Mouse (Mus musculus): Measurements from ENCODE around the gene Fstl3. TPM values are rescaled to one million over a fixed set of nuclear protein-coding genes. Genes with fewer than 3 reads are reported as not detected.

The Fstl3 gene
- polyA plus RNA-seq, 1 experiment: 5.8 TPM

DNA sequence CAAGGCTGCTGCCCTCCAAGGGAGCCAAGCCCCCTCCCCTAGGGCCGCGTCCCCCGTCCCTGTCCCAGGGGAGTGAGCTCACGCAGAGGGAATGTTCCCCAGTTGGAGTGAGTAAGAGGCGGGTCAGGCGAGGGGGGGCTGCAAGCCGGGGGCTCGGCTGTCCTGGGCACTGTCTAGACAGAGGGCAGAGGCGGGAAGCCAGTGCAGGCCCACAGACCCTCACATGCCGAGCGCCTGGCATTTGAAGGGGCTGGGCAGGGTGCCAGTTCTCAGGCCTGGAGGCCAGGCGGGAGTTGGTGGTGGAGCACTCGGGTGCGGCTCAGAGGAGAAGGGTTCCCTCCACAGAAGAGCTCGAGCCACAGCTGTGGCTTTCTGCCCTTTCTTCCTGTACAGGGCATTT is 934 bp downstream of the Fstl3 start:
- no peak for DNase-seq (ENCODE audit: low read depth in 1 of 2, low spot score in 2 of 2)
- H3K4me3 ChIP-seq (ENCODE audit: extremely low read depth, insufficient read depth, insufficient read length): no peak overlapping the region
- peaks cover 10% of the 10 kb centered on the region for H3K4me1 ChIP-seq (ENCODE audit: control insufficient read depth, insufficient read depth, insufficient read length)
- H3K27ac ChIP-seq (ENCODE audit: insufficient read depth, low read length): no peak overlapping the region
- no peaks in the 10 kb centered on the region for H3K36me3 ChIP-seq (ENCODE audit: control insufficient read depth, insufficient read depth, low read length)
- 26% methylated on average over 15 of the region's 15 CpGs for WGBS
- peaks cover 5% of the 10 kb centered on the region for H3K27me3 ChIP-seq (ENCODE audit: control insufficient read depth, insufficient read depth, low read length)
- TF ChIP-seq CTCF (IDR thresholded peaks at IDR 0.05; ENCODE audit: extremely low read depth, insufficient read depth, insufficient read length, insufficient replicate concordance) (no peak), POLR2A (IDR thresholded peaks at IDR 0.05; ENCODE audit: low read depth, low read length) (no peak)

DNA sequence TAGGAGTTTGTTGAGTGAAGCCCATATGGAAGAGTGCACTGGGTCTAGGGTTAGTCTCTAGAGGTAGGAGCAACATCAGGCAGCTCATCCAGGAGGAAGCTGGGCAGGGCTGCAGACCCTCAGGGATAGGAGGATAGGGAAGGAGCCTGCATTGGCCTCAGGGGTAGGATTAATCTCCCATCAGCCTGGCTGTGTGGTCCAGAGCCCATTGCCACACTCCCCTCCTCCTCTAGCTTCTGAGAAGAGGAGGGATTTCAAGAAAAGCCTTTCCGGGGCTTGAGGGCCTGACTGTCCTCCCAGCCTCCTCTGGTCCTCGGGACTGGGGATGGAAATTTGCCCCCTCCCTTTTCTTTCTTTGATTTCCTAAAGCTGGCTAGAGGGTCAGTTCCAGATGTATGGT is 2.1 kb downstream of the Fstl3 start:
- no peaks in the 10 kb centered on the region for H3K36me3 ChIP-seq (ENCODE audit: control insufficient read depth, insufficient read depth, low read length)
- H3K27me3 ChIP-seq (ENCODE audit: control insufficient read depth, insufficient read depth, low read length): peaks cover 5% of the 10 kb centered on the region
- H3K27ac ChIP-seq (ENCODE audit: insufficient read depth, low read length): no peak overlapping the region
- 68% methylated on average over 2 of the region's 2 CpGs for WGBS
- TF ChIP-seq CTCF (IDR thresholded peaks at IDR 0.05; ENCODE audit: extremely low read depth, insufficient read depth, insufficient read length, insufficient replicate concordance): no peak
- no peak for TF ChIP-seq POLR2A (IDR thresholded peaks at IDR 0.05; ENCODE audit: low read depth, low read length)
- H3K4me3 ChIP-seq (ENCODE audit: extremely low read depth, insufficient read depth, insufficient read length): no peak overlapping the region
- DNase-seq (ENCODE audit: low read depth in 1 of 2, low spot score in 2 of 2): no peak
- peaks cover 10% of the 10 kb centered on the region for H3K4me1 ChIP-seq (ENCODE audit: control insufficient read depth, insufficient read depth, insufficient read length)

DNA sequence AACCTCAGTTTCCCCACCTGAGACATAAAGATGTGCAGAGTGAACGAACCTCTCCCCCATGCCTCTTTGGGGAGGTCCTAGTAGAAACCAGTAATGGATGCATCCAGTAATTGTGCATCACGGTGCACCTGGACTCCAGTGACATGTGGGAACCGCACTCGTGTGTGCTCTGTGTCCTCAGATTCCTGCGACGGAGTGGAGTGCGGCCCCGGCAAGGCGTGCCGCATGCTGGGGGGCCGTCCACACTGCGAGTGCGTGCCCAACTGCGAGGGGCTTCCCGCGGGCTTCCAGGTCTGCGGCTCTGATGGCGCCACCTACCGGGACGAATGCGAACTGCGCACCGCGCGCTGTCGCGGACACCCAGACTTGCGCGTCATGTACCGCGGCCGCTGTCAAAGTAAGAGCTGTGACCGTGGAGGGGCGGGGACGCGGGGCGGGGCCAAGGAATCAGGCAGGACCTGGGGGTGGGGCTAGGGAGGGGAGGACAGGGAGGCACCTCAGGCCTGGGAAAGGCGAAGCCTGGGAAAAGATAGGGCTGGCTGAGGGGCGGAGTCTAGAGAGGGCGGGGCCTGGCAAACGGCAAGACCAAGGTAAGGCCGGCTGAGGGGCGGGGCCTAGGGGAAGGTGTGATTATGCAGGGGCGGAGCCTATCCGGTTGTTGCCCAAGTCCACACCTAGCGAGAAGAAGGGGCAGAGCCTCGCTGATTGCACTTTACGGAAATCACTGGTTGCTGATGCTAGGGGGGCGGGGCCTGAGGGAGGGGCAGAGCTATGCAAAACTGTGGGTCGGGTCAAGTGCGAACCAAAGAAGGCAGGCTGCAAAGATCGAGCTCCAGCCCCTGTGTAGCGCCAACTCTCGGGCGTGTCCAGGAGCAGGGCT is 3.0 kb downstream of the Fstl3 start:
- 2% methylated on average over 55 of the region's 55 CpGs for WGBS
- peak overlapping the region; percentile 69 for H3K27ac ChIP-seq (ENCODE audit: insufficient read depth, low read length)
- H3K36me3 ChIP-seq (ENCODE audit: control insufficient read depth, insufficient read depth, low read length): no peaks in the 10 kb centered on the region
- TF ChIP-seq POLR2A (IDR thresholded peaks at IDR 0.05; ENCODE audit: low read depth, low read length): no peak
- peak; percentile 89 for TF ChIP-seq CTCF (IDR thresholded peaks at IDR 0.05; ENCODE audit: extremely low read depth, insufficient read depth, insufficient read length, insufficient replicate concordance)
- H3K27me3 ChIP-seq (ENCODE audit: control insufficient read depth, insufficient read depth, low read length): peaks cover 5% of the 10 kb centered on the region
- peak; percentile 95 to 96 for DNase-seq (ENCODE audit: low read depth in 1 of 2, low spot score in 2 of 2)
- H3K4me3 ChIP-seq (ENCODE audit: extremely low read depth, insufficient read depth, insufficient read length): peak overlapping the region; percentile 64
- H3K4me1 ChIP-seq (ENCODE audit: control insufficient read depth, insufficient read depth, insufficient read length): peaks cover 10% of the 10 kb centered on the region

DNA sequence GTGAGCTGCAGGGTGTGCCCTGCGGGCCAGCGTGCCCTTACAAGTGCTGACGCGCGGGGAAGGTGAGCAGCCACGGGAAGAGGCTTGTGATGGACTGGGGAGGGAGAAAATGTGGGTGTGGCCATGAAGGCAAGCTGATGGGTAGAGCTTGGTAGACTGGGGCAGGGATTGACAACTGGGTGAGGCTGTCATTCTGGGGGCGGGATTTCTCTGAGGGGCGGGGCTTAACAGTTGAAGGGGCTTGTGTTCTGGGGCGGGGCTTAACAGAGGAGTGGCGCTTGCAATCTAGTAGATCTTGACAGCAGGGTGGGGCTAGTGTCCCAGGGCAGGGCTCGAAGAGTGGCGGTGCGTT is 3.6 kb downstream of the Fstl3 start:
- no peak for TF ChIP-seq POLR2A (IDR thresholded peaks at IDR 0.05; ENCODE audit: low read depth, low read length)
- TF ChIP-seq CTCF (IDR thresholded peaks at IDR 0.05; ENCODE audit: extremely low read depth, insufficient read depth, insufficient read length, insufficient replicate concordance): no peak
- peak in 1 of 2 experiments; percentile 73 for DNase-seq (ENCODE audit: low read depth in 1 of 2, low spot score in 2 of 2)
- peak overlapping the region; percentile 64 for H3K4me3 ChIP-seq (ENCODE audit: extremely low read depth, insufficient read depth, insufficient read length)
- H3K27ac ChIP-seq (ENCODE audit: insufficient read depth, low read length): peak overlapping the region; percentile 69
- under 1% methylated on average over 13 of the region's 13 CpGs for WGBS
- H3K4me1 ChIP-seq (ENCODE audit: control insufficient read depth, insufficient read depth, insufficient read length): peaks cover 10% of the 10 kb centered on the region
- H3K36me3 ChIP-seq (ENCODE audit: control insufficient read depth, insufficient read depth, low read length): no peaks in the 10 kb centered on the region
- peaks cover 5% of the 10 kb centered on the region for H3K27me3 ChIP-seq (ENCODE audit: control insufficient read depth, insufficient read depth, low read length)

DNA sequence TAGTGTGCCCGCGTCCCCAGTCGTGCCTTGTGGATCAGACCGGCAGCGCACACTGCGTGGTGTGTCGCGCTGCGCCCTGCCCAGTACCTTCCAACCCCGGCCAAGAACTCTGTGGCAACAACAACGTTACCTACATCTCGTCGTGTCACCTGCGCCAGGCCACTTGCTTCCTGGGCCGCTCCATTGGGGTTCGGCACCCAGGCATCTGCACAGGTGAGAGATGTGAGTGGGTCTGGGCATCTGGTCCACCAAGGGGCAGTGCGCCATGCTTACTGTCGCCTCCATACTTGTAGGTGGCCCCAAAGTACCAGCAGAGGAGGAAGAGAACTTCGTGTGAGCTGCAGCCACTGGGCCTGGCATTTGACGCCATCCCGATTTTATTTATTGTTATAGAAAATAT is 4.1 kb downstream of the Fstl3 start:
- TF ChIP-seq POLR2A (IDR thresholded peaks at IDR 0.05; ENCODE audit: low read depth, low read length) (no peak), CTCF (IDR thresholded peaks at IDR 0.05; ENCODE audit: extremely low read depth, insufficient read depth, insufficient read length, insufficient replicate concordance) (no peak)
- DNase-seq (ENCODE audit: low read depth in 1 of 2, low spot score in 2 of 2): no peak
- Histone ChIP-seq H3K36me3 (ENCODE audit: control insufficient read depth, insufficient read depth, low read length) (no peaks in the 10 kb centered on the region), H3K4me1 (ENCODE audit: control insufficient read depth, insufficient read depth, insufficient read length) (peaks cover 10% of the 10 kb centered on the region), H3K4me3 (ENCODE audit: extremely low read depth, insufficient read depth, insufficient read length) (peak overlapping the region; percentile 64; the same call in 1 of the 2 replicates), H3K27ac (ENCODE audit: insufficient read depth, low read length) (no peak overlapping the region), H3K27me3 (ENCODE audit: control insufficient read depth, insufficient read depth, low read length) (peaks cover 5% of the 10 kb centered on the region)
- 32% methylated on average over 21 of the region's 21 CpGs for WGBS

DNA sequence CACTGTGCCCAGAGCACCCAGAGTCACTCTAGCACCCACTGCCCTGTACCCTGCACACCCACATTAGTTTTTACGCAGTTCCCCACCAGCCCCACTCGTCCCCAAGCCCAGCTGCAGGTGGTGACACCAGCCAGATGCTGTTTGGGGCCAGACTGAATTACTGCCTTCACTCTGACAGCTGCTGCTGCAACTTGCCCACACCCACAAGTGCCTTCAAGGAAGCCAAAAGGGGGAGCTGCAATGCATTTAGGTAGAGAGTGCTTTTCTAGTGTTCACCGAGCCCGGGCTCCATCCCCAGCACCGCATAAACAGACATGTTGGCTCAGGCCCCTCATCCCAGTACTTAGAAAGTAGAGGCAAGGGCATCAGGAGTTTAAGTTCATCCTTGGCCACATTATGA is 4.9 kb downstream of the Fstl3 start:
- Histone ChIP-seq H3K4me1 (ENCODE audit: control insufficient read depth, insufficient read depth, insufficient read length) (peaks cover 10% of the 10 kb centered on the region), H3K27me3 (ENCODE audit: control insufficient read depth, insufficient read depth, low read length) (peaks cover 5% of the 10 kb centered on the region), H3K36me3 (ENCODE audit: control insufficient read depth, insufficient read depth, low read length) (no peaks in the 10 kb centered on the region), H3K4me3 (ENCODE audit: extremely low read depth, insufficient read depth, insufficient read length) (no peak overlapping the region), H3K27ac (ENCODE audit: insufficient read depth, low read length) (no peak overlapping the region)
- WGBS: 56% methylated on average over 5 of the region's 5 CpGs
- no peak for TF ChIP-seq POLR2A (IDR thresholded peaks at IDR 0.05; ENCODE audit: low read depth, low read length)
- TF ChIP-seq CTCF (IDR thresholded peaks at IDR 0.05; ENCODE audit: extremely low read depth, insufficient read depth, insufficient read length, insufficient replicate concordance): no peak
- no peak for DNase-seq (ENCODE audit: low read depth in 1 of 2, low spot score in 2 of 2)

DNA sequence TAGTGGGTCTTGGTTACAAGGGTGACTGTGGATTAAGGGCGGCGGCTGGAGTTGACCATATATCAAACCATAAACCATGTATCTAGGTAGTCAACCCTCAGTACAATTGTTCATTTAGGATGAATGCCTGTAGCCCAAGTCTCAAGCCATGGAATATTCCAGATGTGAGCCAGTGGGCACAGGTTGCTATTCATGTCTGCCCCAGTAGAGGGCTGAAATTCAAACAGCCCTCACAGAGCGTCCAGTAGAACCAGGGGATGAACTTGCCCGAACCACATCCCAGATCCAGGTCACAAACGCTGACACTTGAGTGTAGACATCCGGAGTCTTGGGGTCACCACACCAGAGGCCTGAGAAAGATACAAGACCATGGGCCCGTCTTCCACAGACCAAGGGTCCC is 6.0 kb downstream of the Fstl3 start:
- 83% methylated on average over 7 of the region's 7 CpGs for WGBS

More for the DNA sequence above, 6.0 kb downstream of the Fstl3 start:
- no peak overlapping the region for H3K27ac ChIP-seq (ENCODE audit: insufficient read depth, low read length)
- no peak overlapping the region for H3K4me3 ChIP-seq (ENCODE audit: extremely low read depth, insufficient read depth, insufficient read length)
- H3K4me1 ChIP-seq (ENCODE audit: control insufficient read depth, insufficient read depth, insufficient read length): peaks cover 9% of the 10 kb centered on the region
- no peaks in the 10 kb centered on the region for H3K36me3 ChIP-seq (ENCODE audit: control insufficient read depth, insufficient read depth, low read length)
- peaks cover 1% of the 10 kb centered on the region; the same call in 1 of the 2 replicates for H3K27me3 ChIP-seq (ENCODE audit: control insufficient read depth, insufficient read depth, low read length)
- no peak for TF ChIP-seq POLR2A (IDR thresholded peaks at IDR 0.05; ENCODE audit: low read depth, low read length)
- TF ChIP-seq CTCF (IDR thresholded peaks at IDR 0.05; ENCODE audit: extremely low read depth, insufficient read depth, insufficient read length, insufficient replicate concordance): no peak
- DNase-seq (ENCODE audit: low read depth in 1 of 2, low spot score in 2 of 2): no peak
